Mouse (Mus musculus) heart, postnatal 4 days (tissue): ENCODE results near the gene Smarca4. TPM values are rescaled to one million over a fixed set of nuclear protein-coding genes. Genes with fewer than 3 reads are reported as not detected.
A peak's percentile ranks its signal among the peaks of the same experiment; 100 is the strongest.

Source experiments
- DNase-seq: peaks from one replicate; pipeline ENCODE4 v3.0.0; 2021
- total RNA-seq, 2 experiments: library from RNA; stranded (reverse); gene quantifications; 2 replicates each; pipeline ENCODE4 v1.2.3; 2021

Gene Smarca4
- total RNA-seq, 2 experiments from 2014 or later, result 74.5 to 80.1 TPM

DNA sequence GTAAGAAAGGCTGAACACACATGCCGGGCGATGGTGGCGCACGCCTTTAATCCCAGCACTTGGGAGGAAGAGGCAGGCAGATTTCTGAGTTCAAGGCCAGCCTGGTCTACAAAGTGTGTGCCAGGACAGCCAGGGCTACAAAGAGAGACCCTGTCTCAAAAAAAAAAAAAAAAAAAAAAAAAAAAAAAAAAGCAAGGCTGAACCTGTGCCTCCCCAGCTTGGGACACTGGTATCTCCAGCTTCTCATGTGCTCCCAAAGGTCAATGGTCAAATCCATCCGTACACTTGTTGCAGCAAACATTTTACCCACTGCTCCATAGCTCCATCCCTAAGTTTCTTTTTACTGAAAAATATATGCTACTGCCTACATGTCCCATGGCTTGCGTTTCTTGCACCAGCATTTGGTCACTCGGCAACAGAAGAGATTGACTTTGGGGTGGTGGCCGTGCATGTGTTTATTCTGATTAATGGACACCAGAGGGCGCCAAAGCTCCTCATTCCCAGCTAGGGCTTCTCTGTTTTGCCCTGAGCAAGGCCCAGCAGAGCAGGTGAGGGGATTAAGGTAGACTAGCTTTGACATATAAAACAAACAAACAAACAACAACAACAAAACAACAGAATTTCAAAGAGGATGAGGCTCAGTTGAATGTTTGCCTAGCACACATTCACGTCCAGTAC, 14.1 kb upstream of the Smarca4 start:
- DNase-seq, result peak; percentile 75

- DNase-seq, result no peak
These were observed 11.8 kb upstream of the Smarca4 start for GRCm38 (mm10) chr9:21604119-21604518.

DNA sequence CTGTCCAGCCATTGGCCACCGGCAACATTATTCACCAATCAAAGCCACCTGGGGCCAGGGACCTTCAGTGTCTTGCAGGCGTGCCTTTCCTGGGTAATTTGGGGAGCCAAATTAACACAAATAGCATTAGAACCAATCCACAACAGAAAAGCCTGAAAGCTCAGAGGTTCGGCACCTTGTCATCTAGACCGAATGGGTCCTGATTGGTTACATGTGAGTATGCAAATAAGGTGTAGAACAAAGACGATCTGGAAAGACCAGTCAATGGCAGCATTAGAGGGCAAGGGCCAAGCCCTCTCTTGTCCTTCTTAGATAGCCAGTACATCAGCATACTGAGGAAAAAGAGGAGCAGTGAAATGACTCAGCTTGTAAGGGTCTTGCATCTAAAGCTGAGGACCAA, 10.1 kb upstream of the Smarca4 start:
- no peak for DNase-seq

DNA sequence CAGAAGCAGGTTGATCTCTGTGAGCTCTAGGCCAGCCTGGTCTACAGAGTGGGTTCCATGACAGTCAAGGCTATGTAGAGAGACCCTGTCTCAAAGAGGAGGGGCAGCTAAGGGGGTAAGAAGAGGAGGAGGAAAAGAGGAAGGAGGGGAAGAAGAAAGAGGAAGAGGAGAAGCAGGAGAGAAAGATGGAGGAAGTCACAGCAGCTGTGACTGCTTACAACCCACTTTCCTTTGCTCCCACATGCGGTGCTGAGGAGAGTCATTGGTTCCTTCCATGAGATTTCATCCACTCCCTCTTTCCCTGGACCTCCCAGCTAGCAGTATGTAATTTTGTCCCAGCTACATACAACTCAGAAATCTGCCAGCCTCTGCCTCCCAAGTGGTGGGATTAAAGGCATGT, 9.3 kb upstream of the Smarca4 start:
- no peak for DNase-seq

- no peak for DNase-seq
These were observed 6.1 kb upstream of the Smarca4 start for GRCm38 (mm10) chr9:21609861-21610260.

DNA sequence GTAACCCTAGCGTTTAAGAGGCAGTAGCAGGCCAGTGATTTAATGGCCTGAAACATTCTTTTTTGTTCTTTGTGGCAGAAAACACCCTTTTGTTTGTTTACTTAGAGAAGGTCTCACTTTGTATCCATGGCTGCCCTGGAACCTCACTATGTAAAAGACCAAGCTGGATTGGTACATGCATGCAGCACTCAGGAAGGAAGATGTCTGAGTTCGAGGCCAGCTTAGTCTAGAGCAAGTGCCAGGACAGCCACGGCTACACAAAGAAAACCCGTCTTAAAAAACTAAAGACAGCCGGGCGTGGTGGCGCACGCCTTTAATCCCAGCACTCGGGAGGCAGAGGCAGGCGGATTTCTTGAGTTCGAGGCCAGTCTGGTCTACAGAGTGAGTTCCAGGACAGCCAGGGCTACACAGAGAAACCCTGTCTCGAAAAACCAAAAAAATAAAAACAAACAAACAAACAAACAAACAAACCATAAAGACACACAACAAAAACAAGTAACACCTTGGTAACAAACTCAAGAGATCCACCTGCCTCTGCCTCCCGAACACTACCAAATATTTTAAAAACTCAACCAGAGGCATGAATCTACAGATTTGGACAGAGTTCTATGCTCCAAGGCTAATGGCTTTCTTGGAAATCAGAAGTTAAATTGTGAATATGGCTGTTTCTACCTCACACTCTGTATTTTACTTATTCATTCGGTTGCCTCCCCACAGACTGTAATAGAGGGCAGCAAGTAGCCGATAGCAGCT, 929 bp upstream of the Smarca4 start:
- no peak for DNase-seq

- DNase-seq, result peak; percentile 92
These were observed 338 bp downstream of the Smarca4 start for GRCm38 (mm10) chr9:21616232-21616781.

DNA sequence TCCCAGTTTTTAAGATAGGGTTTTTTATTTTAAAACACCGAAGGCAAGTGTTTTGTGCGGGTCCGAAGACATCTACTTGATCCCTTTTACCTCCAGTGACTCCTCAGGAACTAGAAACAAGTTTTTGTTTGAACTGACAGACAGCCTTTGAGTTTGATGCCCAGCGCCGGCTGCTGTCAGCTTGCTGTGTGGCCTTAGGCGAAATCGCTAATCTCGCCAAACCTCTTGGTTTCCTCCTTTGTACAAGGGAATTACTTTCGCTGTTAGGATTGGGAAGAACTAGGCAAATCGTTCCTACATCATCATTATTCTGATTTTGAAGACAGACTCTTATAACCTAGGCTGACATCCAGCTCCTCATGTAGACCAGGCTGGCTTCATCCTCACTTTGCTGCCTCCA, 1.1 kb downstream of the Smarca4 start:
- peak; percentile 22 for DNase-seq

GRCm38 (mm10) chr9:21620229-21620628, 4.3 kb downstream of the Smarca4 start:
- no peak for DNase-seq

DNA sequence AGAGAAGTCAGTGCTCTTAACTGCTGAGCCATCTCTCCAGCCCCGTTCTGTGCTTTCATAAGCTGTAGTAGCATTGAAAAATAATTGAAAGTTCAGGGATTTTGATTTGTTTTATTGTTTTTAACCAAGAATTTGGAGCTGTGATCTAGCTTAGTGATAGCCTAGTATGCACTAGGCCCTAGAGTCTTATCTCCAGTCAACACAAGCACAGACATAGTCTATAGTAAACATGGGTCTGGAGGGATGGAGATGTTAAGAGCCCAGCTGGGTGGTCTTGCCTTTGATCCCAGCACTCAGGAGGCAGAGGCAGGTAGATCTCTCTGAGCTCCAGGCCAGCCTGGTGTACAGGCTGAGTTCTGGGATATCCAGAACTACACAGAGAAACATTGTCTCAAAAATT, 6.7 kb downstream of the Smarca4 start:
- no peak for DNase-seq

DNA sequence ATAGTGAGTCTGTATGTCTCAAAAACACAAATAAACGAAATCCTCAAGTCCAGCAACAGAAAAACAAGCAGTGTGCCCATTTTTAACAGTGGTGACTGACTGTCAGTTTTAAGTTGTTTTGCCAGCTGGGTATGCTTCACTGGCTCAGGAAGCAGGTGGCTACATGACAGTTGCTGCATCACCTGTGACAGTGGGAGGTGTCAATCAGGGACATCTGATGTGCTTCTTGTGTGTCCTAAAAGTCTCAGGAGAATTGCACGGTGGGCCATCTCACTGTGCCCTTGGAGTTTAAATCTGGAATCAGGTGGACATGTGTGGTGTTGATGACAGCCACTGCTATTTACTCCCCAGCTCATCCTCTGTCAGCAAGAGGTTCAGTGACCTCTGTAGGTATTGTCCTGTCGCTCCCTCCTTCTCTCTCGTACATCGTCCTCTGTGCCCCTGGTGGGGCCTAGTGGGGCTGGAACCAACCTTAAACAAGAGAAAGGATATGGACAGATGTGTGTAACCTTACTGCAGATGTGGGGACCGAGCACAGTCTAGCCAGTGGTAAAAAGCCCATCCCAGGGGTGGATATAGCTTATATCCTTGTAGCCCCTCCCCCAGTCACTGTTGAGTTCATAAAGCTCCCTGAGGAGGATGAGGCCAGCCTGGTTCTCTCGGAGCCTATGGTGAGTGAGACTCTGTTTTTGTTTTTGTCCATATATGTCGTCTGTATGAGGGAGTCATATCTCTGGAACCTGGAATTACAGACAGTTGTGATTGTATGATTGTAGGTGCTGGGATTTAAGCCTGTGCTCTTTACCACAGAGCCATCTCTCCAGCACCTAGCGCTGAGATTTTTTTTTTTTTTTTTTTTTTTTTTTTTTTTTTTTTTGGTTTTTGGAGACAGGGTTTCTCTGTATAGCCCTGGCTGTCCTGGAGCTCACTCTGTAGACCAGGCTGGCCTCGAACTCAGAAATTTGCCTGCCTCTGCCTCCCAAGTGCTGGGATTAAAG, 9.7 kb downstream of the Smarca4 start:
- DNase-seq, result no peak

GRCm38 (mm10) chr9:21626571-21626970, 10.6 kb downstream of the Smarca4 start:
- DNase-seq, result no peak

DNA sequence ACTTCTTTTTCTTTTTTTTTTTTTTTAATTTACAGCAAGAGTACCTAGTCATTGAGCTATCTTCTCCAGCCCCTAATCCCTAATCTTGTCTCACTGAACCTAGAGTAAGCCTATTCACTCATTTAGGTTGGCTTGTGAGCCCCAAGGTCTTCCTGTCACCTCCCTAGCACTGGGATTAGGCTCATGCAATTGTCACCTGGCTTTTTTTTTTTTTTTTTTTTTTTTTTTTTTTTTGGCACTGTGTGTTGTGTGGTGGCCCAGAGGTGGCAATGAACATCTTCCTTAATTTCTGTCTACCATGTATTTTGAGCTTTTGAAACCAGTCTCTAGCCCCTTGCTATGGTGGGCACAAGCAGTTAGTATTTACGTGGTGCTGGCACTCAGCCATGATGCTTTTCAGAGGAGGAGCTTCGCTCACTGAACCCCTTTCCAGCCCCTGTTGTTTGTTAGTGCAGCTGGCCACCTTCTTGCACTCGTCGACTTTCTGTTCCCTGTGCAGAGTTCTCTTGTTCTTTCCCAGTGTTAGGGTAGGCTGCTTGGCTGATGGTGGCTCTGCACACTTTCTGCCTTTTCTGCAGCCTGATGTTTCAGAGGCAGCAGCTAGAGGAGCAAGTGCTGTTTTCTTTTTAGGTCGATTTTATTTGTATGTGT, 11.3 kb downstream of the Smarca4 start:
- DNase-seq, result no peak

DNA sequence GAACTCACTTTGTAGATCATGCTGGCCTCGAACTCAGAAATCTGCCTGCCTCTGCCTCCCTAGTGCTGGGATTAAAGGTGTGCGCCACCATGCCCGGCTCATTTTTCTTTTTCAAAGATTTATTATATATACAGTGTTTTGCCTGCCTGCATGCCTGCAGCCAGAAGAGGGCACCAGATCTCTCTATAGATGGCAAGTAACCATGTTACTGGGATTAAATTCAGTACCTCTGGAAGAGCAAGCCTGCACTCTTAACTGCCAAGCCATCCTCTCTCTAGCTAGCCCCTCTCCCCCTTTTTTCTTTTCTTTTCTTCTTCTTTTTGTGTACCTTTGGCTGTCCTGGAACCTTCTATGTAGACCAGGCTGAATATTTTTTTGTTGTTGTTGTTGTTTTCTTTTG, 14.7 kb downstream of the Smarca4 start:
- DNase-seq, result peak; percentile 63

- DNase-seq, result no peak
These were observed 17.1 kb downstream of the Smarca4 start for GRCm38 (mm10) chr9:21633106-21633505.

DNA sequence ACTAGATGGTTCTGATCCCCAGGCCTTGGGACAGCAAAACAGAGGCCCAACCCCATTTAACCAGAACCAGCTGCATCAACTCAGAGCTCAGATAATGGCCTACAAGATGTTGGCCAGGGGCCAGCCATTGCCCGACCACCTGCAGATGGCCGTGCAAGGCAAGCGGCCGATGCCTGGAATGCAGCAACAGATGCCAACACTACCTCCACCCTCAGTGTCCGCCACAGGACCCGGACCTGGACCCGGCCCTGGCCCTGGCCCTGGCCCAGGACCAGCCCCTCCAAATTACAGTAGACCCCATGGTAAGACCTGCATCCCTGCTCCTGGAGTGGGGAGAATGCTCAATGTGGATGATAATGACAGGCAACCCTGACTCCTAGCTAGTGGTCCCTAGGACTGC, 19.7 kb downstream of the Smarca4 start:
- DNase-seq, result no peak

DNA sequence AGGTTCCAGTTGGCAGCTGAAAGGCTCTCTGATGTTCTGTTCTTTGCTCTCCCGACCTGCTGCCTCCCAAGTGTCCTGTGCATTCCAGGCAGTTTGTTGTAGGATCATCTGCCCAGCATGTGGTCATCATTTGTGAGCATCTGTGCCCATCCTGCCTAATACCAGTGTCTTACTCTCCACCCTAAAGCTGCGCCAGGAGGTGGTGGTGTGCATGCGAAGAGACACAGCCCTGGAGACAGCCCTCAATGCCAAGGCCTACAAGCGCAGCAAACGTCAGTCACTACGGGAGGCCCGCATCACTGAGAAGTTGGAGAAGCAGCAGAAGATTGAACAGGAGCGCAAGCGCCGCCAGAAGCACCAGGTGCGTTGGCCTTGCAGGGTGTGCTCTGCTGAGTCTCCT, 23.1 kb downstream of the Smarca4 start:
- DNase-seq, result no peak

- DNase-seq, result no peak
These were observed 30.4 kb downstream of the Smarca4 start for GRCm38 (mm10) chr9:21646366-21646765.

DNA sequence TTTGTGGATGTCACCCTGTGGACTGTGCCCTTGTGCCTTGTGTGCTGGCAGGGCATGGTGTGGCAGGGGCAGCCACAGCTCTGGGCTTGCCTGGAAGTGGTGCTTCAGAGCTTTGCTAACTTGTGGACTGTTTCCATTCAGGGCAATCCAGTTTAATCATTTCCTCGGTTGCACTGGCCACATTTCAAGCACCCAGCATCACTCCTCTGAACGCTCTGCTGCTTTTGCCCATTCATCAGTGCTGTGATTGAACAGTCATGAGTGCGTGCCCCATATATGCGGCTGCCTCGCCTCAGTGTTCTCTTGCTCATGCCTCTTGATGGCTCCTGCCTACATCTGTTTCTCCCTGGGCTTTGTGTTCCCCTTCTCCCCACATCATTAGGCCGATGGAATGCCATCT, 31.8 kb downstream of the Smarca4 start:
- no peak for DNase-seq

DNA sequence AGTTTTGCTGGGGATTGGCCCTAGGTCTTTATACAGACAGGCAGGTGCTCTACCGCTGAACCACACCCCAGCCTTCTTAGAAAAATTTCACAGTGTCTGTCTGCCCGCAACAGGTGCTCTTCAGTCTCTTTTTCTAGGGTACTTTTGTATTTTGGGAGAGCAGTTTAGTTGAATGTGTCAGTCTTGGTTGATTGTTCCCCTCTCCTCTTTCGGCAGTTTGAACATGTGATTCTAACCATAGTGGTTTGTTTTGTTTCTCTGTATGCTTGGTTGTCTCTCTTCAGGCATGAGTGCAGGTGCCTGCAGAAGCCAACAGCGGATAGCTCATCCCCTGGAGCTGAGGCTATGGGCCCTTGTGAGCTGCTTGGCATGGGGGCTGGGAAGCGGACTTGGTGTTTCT, 36.3 kb downstream of the Smarca4 start:
- DNase-seq, result no peak

DNA sequence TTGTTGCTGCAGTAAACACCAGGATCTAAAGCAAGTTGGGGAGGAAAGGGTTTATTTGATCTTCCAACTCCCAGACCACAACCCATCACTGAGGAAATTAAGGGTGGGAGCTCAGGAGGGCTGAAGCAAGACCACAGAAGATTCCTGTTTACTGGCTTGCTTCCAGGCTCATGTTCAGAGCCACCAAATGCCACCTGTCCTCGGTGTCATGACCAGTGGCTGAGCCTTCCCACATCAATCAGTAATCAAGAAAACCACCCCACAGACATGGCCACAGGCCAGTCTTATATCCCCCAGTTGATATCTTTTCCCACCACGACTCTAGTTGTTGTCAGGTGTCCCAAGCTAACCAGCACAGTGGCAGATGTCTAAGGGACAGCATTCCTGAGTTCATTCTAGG, 37.3 kb downstream of the Smarca4 start:
- no peak for DNase-seq

DNA sequence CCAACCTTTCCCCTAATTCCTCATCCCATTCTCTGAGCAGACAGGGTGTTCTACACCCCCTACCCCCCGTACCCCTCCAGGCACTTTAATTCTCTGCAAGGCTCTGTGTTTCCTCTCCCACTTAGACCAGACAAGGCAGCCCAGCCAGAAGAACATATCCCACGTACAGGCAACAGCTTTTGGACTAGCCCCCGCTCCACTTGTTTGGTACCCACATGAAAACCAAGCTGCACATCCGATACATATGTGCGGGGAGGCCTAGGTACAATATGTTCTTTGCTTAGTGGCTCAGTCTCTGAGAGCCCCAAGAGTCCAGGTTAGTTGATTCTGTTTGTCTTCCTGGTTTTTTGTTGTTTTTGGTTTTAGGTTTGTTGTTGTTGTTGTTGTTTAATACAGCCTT, 46.1 kb downstream of the Smarca4 start:
- no peak for DNase-seq
